Comparison of ENCODE assay signal across 8 mouse cellular contexts in genomic region chr12:111731822-111732807, GRCm38 (mm10). TPM values are rescaled to one million over a fixed set of nuclear protein-coding genes. Genes with fewer than 3 reads are reported as not detected.
DNase-seq lines count a peak whose midpoint lies in the region; ATAC-seq lines count a peak whose summit lies in the region.

No protein-coding gene starts in this region.

- peaks cover 16% of the 10 kb centered on the region for H3K36me3 ChIP-seq in intestine, embryonic 14.5 days (ENCODE audit: control insufficient read depth, insufficient read depth, low read length)
- H3K36me3 ChIP-seq in midbrain, embryonic 10.5 days, result peaks cover 42% of the 10 kb centered on the region

- intact Hi-C loops in left cerebral cortex, postnatal 25 days (cut with DNase I), result loop anchor here (1.0 kb wide), 2 partner anchors 64 to 79 kb away; no protein-coding TSS in a partner anchor

- 33% methylated on average over 30 of the region's 30 CpGs for WGBS in intestine, embryonic 14.5 days
- WGBS in midbrain, embryonic 10.5 days, result 33% methylated on average over 30 of the region's 30 CpGs

- H3K4me3 ChIP-seq in intestine, embryonic 14.5 days (ENCODE audit: low read depth, low read length), result no peak overlapping the region
- no peak overlapping the region for H3K4me3 ChIP-seq in midbrain, embryonic 10.5 days

- no peaks in the 10 kb centered on the region for H3K27me3 ChIP-seq in intestine, embryonic 14.5 days (replicated peaks; ENCODE audit: control insufficient read depth, insufficient read depth, low read length)
- H3K27me3 ChIP-seq in midbrain, embryonic 10.5 days (ENCODE audit: low read depth, poor library complexity, severe bottlenecking), result peaks cover 9% of the 10 kb centered on the region; the same call in 1 of the 2 replicates

- no peaks in the 10 kb centered on the region for H3K4me1 ChIP-seq in intestine, embryonic 14.5 days (replicated peaks; ENCODE audit: control insufficient read depth, insufficient read depth, low read length)
- H3K4me1 ChIP-seq in midbrain, embryonic 10.5 days, result peaks cover 15% of the 10 kb centered on the region

- H3K4me2 ChIP-seq in intestine, embryonic 14.5 days (ENCODE audit: low read length), result peak overlapping the region; percentile 37

- no peak overlapping the region for H3K27ac ChIP-seq in intestine, embryonic 14.5 days (ENCODE audit: low read depth)
- H3K27ac ChIP-seq in midbrain, embryonic 10.5 days (replicated peaks), result peak overlapping the region; percentile 68

- H3K9me3 ChIP-seq in intestine, embryonic 14.5 days (ENCODE audit: control insufficient read depth, low read length), result no peaks in the 10 kb centered on the region
- H3K9me3 ChIP-seq in midbrain, embryonic 10.5 days (replicated peaks), result no peaks in the 10 kb centered on the region

- DNase-seq in adrenal gland, adult 18-20 months (ENCODE audit: low spot score in 2 of 2), result peak; percentile 87 to 88
- peak; percentile 94 for DNase-seq in embryo, embryonic 10.5 days (ENCODE audit: low spot score)
- DNase-seq in gastrocnemius, postnatal 25 days, result peak; percentile 84
- DNase-seq in intestine, embryonic 14.5 days (ENCODE audit: low spot score), result peak; percentile 90
- peak; percentile 88 to 92 for DNase-seq in left cerebral cortex, postnatal 25 days (ENCODE audit: low spot score in 2 of 2)
- DNase-seq in midbrain, embryonic 10.5 days (ENCODE audit: low spot score), result peak; percentile 87
- peak; percentile 83 to 84 for DNase-seq in right cerebral cortex, postnatal 36 days (ENCODE audit: low spot score in 2 of 2)
- peak; percentile 79 to 87 for DNase-seq in urinary bladder, postnatal 4 days (ENCODE audit: low spot score in 2 of 2)

- peak; percentile 90 for ATAC-seq in intestine, embryonic 14.5 days (replicated peaks; ENCODE audit: low FRiP score, low TSS enrichment, low read depth)

- no peak overlapping the region for H3K9ac ChIP-seq in intestine, embryonic 14.5 days (ENCODE audit: low read length)

RNA-seq across cellular contexts. Expression of gene Apopt1, which starts 19.1 kb away (rescaled TPM):
- 10 to 100 TPM; 61.0 to 61.3 TPM for total RNA-seq in adrenal gland, adult 18-20 months (2021)
- total RNA-seq in gastrocnemius, postnatal 25 days (2021), result 10 to 100 TPM; 37.7 to 38.9 TPM
- polyA plus RNA-seq in intestine, embryonic 14.5 days (2014; fragmentation: Nextera tagmentation; extraction: Ambion mirVana), result 57.1 and 58.2 TPM in 2 replicates
- 10 to 100 TPM; 37.0 to 40.0 TPM for total RNA-seq in left cerebral cortex, postnatal 25 days (2021)
- polyA plus RNA-seq in midbrain, embryonic 10.5 days (2016; fragmentation: Nextera tagmentation; extraction: Ambion mirVana), result 59.8 and 59.9 TPM in 2 replicates

RNA-seq across cellular contexts. Expression of gene Bag5, which starts 19.1 kb away (rescaled TPM):
- 10 to 100 TPM; 43.1 to 43.7 TPM for total RNA-seq in adrenal gland, adult 18-20 months (2021)
- total RNA-seq in gastrocnemius, postnatal 25 days (2021), result 10 to 100 TPM; 10.9 to 14.6 TPM
- 52.4 and 54.6 TPM in 2 replicates for polyA plus RNA-seq in intestine, embryonic 14.5 days (2014; fragmentation: Nextera tagmentation; extraction: Ambion mirVana)
- 10 to 100 TPM; 53.9 to 56.9 TPM for total RNA-seq in left cerebral cortex, postnatal 25 days (2021)
- polyA plus RNA-seq in midbrain, embryonic 10.5 days (2016; fragmentation: Nextera tagmentation; extraction: Ambion mirVana), result 57.2 and 62.0 TPM in 2 replicates

RNA-seq across cellular contexts. Expression of gene Klc1, which starts 26.5 kb away (rescaled TPM):
- total RNA-seq in adrenal gland, adult 18-20 months (2021), result 100 to 1,000 TPM in 1 of 2 experiments, 10 to 100 TPM in 1; 93.1 to 126 TPM
- total RNA-seq in gastrocnemius, postnatal 25 days (2021), result 10 to 100 TPM; 59.9 to 68.0 TPM
- polyA plus RNA-seq in intestine, embryonic 14.5 days (2014; fragmentation: Nextera tagmentation; extraction: Ambion mirVana), result 109 and 121 TPM in 2 replicates
- 100 to 1,000 TPM; 764 to 822 TPM for total RNA-seq in left cerebral cortex, postnatal 25 days (2021)
- 189 and 265 TPM in 2 replicates for polyA plus RNA-seq in midbrain, embryonic 10.5 days (2016; fragmentation: Nextera tagmentation; extraction: Ambion mirVana)

RNA-seq across cellular contexts. Expression of gene Trmt61a, which starts 54.2 kb away (rescaled TPM):
- total RNA-seq in adrenal gland, adult 18-20 months (2021), result 10 to 100 TPM; 16.3 to 20.1 TPM
- 1 to 10 TPM; 2.7 to 2.9 TPM for total RNA-seq in gastrocnemius, postnatal 25 days (2021)
- polyA plus RNA-seq in intestine, embryonic 14.5 days (2014; fragmentation: Nextera tagmentation; extraction: Ambion mirVana), result 9.9 and 13.1 TPM in 2 replicates
- 10 to 100 TPM; 17.1 to 17.4 TPM for total RNA-seq in left cerebral cortex, postnatal 25 days (2021)
- polyA plus RNA-seq in midbrain, embryonic 10.5 days (2016; fragmentation: Nextera tagmentation; extraction: Ambion mirVana), result 18.4 and 18.7 TPM in 2 replicates

RNA-seq across cellular contexts. Expression of gene Ckb, which starts 60.0 kb away (rescaled TPM):
- total RNA-seq in adrenal gland, adult 18-20 months (2021), result 10 to 100 TPM; 45.2 to 76.0 TPM
- total RNA-seq in gastrocnemius, postnatal 25 days (2021), result 10 to 100 TPM; 14.9 to 15.6 TPM
- polyA plus RNA-seq in intestine, embryonic 14.5 days (2014; fragmentation: Nextera tagmentation; extraction: Ambion mirVana), result 787 and 806 TPM in 2 replicates
- 1,000 to 10,000 TPM; 1,727 to 1,729 TPM for total RNA-seq in left cerebral cortex, postnatal 25 days (2021)
- 2,837 and 3,349 TPM in 2 replicates for polyA plus RNA-seq in midbrain, embryonic 10.5 days (2016; fragmentation: Nextera tagmentation; extraction: Ambion mirVana)

Comparison
In these comparisons a context has a peak if more than half of its experiments do, and no peak if none do; other contexts are left out.
1. RNA of gene Klc1, which starts 26.5 kb away (total RNA-seq): 764 to 822 TPM in left cerebral cortex, postnatal 25 days; 93.1 to 126 TPM in adrenal gland, adult 18-20 months and 59.9 to 68.0 TPM in gastrocnemius, postnatal 25 days; every median in the first group is over 4 times any median in the second.
2. Peak in every context shown above with its lines, with median percentiles within 50 percentile points of each other: DNase-seq.